Mouse (Mus musculus) embryonic facial prominence, embryonic 13.5 days (tissue): Measurements from ENCODE around the gene Tnn. TPM values are rescaled to one million over a fixed set of nuclear protein-coding genes. Genes with fewer than 3 reads are reported as not detected.

ENCODE experiments used
- ATAC-seq: fragments of 200-750 bp; cut with Nextera tagmentation; 2 replicates; pipeline ENCODE4 v1.8.0; 2017; ENCODE audit warnings: low read depth; ENCODE audit not compliant: insufficient number of reproducible peaks, insufficient read depth, low FRiP score, low TSS enrichment
- H3K27ac ChIP-seq: fragments of 300-500 bp; sonication (generic); 2 replicates; pipeline ENCODE4 v1.5.1; 2015; ENCODE audit warnings: moderate library complexity, mild to moderate bottlenecking, inconsistent platforms
- H3K27me3 ChIP-seq: fragments of 300-500 bp; sonication (generic); 2 replicates; pipeline ENCODE4 v1.6.1; 2015; ENCODE audit warnings: mild to moderate bottlenecking, inconsistent platforms
- H3K36me3 ChIP-seq: fragments of 300-500 bp; sonication (generic); 2 replicates; pipeline ENCODE4 v1.6.1; 2015; ENCODE audit warnings: mild to moderate bottlenecking, inconsistent platforms
- H3K4me1 ChIP-seq: fragments of 300-500 bp; sonication (generic); 2 replicates; pipeline ENCODE4 v1.6.1; 2015; ENCODE audit warnings: inconsistent platforms
- H3K4me2 ChIP-seq: fragments of 300-500 bp; sonication (generic); 2 replicates; pipeline ENCODE4 v1.6.1; 2015; ENCODE audit warnings: moderate library complexity, mild to moderate bottlenecking, inconsistent platforms
- H3K4me3 ChIP-seq: fragments of 300-500 bp; sonication (generic); 2 replicates; pipeline ENCODE4 v1.5.1; 2015; ENCODE audit warnings: mild to moderate bottlenecking, inconsistent platforms
- H3K9ac ChIP-seq: fragments of 300-500 bp; sonication (generic); 2 replicates; pipeline ENCODE4 v1.6.1; 2015; ENCODE audit warnings: mild to moderate bottlenecking, inconsistent platforms
- H3K9me3 ChIP-seq: fragments of 300-500 bp; sonication (generic); 2 replicates; pipeline ENCODE4 v1.6.1; 2016; ENCODE audit warnings: inconsistent platforms
- WGBS: fragments of 180-500 bp; shearing (Covaris S2); methylation state at CpG from one replicate; pipeline ENCODE4 v1.1.7; 2015; ENCODE audit warnings: mixed read lengths; 5-methylcytosine and 5-hydroxymethylcytosine counted together
- polyA plus RNA-seq: library from polyadenylated mRNA; unstranded; fragments of >200 nt; fragmentation: Nextera tagmentation; extraction: Ambion mirVana; gene quantifications from 2 replicates; pipeline ENCODE4 v1.2.1, GENCODE M21; 2015

The Tnn gene
- polyA plus RNA-seq, 1 experiment from 2014 or later: 7.8 TPM

- Histone ChIP-seq H3K27ac (no peak overlapping the region), H3K36me3 (no peaks in the 10 kb centered on the region), H3K4me2 (no peak overlapping the region), H3K27me3 (peaks cover 2% of the 10 kb centered on the region; the same call in 1 of the 2 replicates), H3K4me1 (peaks cover 10% of the 10 kb centered on the region; the same call in 1 of the 2 replicates), H3K4me3 (no peak overlapping the region), H3K9me3 (no peaks in the 10 kb centered on the region), H3K9ac (no peak overlapping the region)
- 84% methylated on average over 7 of the region's 7 CpGs for WGBS
- ATAC-seq: no peak
Measured at GRCm38 (mm10) chr1:160041264-160041775, 112.1 kb downstream of the Tnn start.

GRCm38 (mm10) chr1:160039951-160040645 lies 113.3 kb downstream of the Tnn start:
- Histone ChIP-seq H3K4me3 (no peak overlapping the region), H3K4me1 (peaks cover 10% of the 10 kb centered on the region; the same call in 1 of the 2 replicates), H3K9me3 (no peaks in the 10 kb centered on the region), H3K36me3 (no peaks in the 10 kb centered on the region), H3K27ac (no peak overlapping the region), H3K4me2 (no peak overlapping the region), H3K9ac (no peak overlapping the region), H3K27me3 (peaks cover 2% of the 10 kb centered on the region; the same call in 1 of the 2 replicates)
- no peak for ATAC-seq
- WGBS: 40% methylated on average over 7 of the region's 7 CpGs

- Histone ChIP-seq H3K36me3 (no peaks in the 10 kb centered on the region), H3K4me3 (no peak overlapping the region), H3K27ac (no peak overlapping the region), H3K9ac (no peak overlapping the region), H3K4me1 (no peaks in the 10 kb centered on the region), H3K9me3 (no peaks in the 10 kb centered on the region), H3K4me2 (no peak overlapping the region), H3K27me3 (no peaks in the 10 kb centered on the region)
- ATAC-seq: no peak
- 80% methylated on average over 5 of the region's 5 CpGs for WGBS
Measured at GRCm38 (mm10) chr1:160036996-160037521, 116.3 kb downstream of the Tnn start.

- WGBS: 68% methylated on average over 3 of the region's 3 CpGs
- Histone ChIP-seq H3K36me3 (no peaks in the 10 kb centered on the region), H3K4me2 (no peak overlapping the region), H3K4me1 (no peaks in the 10 kb centered on the region), H3K9me3 (no peaks in the 10 kb centered on the region), H3K9ac (no peak overlapping the region), H3K27me3 (no peaks in the 10 kb centered on the region), H3K4me3 (no peak overlapping the region), H3K27ac (no peak overlapping the region)
- no peak for ATAC-seq
Measured at GRCm38 (mm10) chr1:160035561-160035960, 117.8 kb downstream of the Tnn start.

Other genes starting within 250 kb of the Tnn start
- gene 4930523C07Rik, start 109.2 kb downstream of the Tnn start, polyA plus RNA-seq: 8.5 and 11.5 TPM in 2 replicates
- 252 and 254 TPM in 2 replicates for gene Mrps14, start 41.6 kb upstream of the Tnn start, polyA plus RNA-seq
- 223 and 260 TPM in 2 replicates for gene Cacybp, start 59.3 kb upstream of the Tnn start, polyA plus RNA-seq